Mouse (Mus musculus) G1E (cell line): ENCODE measurements at regions not wholly inside any gene's neighbourhood (a gene's known extent, or its start where the extent isn't known, plus 50 kb on each side); places are given as distances from the start of the nearest gene placed in this dataset.

Source experiments
- CTCF ChIP-seq: IDR thresholded peaks from 2 replicates; pipeline ENCODE4 v1.5.1; 2012; ENCODE audit warnings: low read depth, low read length, inconsistent platforms, mixed read lengths
- GATA1 ChIP-seq: IDR thresholded peaks from 2 replicates; pipeline ENCODE4 v1.6.1; 2012; ENCODE audit warnings: borderline replicate concordance, low read length, inconsistent platforms, mixed read lengths
- GATA2 ChIP-seq: IDR thresholded peaks from 2 replicates; pipeline ENCODE4 v1.6.1; 2012; ENCODE audit warnings: low read depth, low read length, inconsistent platforms, borderline replicate concordance
- POLR2AphosphoS5 ChIP-seq: IDR thresholded peaks from 2 replicates; pipeline ENCODE4 v1.6.1; 2012; ENCODE audit warnings: low read depth, low read length, inconsistent platforms; ENCODE audit not compliant: insufficient replicate concordance

GRCm38 (mm10) chr2:148529900-148530299, 86.5 kb upstream of the Cd93 start:
- TF ChIP-seq CTCF (no peak), GATA1 (no peak), GATA2 (no peak), POLR2AphosphoS5 (no peak)
